Mouse (Mus musculus) kidney, embryonic 14.5 days (tissue): ENCODE measurements around the gene A4galt. TPM values are rescaled to one million over a fixed set of nuclear protein-coding genes. Genes with fewer than 3 reads are reported as not detected.
"Not testable (repeated sequence)": the region's sequence is repeated elsewhere in the genome, so short reads cannot be mapped to it uniquely, and the experiment has no call there.

Experiments
- ATAC-seq: fragments of 200-750 bp; cut with Nextera tagmentation; 2 replicates; pipeline ENCODE4 v1.8.0; 2017; ENCODE audit warnings: moderate number of reproducible peaks, mild to moderate bottlenecking, moderate TSS enrichment, moderate library complexity; ENCODE audit not compliant: low FRiP score, low TSS enrichment
- H3K27ac ChIP-seq: fragments of 300-500 bp; sonication (generic); 2 replicates; pipeline ENCODE4 v1.5.1; 2014; ENCODE audit warnings: low read depth, mild to moderate bottlenecking, low read length, moderate library complexity, mixed read lengths
- H3K27me3 ChIP-seq: fragments of 300-500 bp; sonication (generic); 2 replicates; pipeline ENCODE4 v1.6.1; 2014; ENCODE audit warnings: mild to moderate bottlenecking, low read length; ENCODE audit not compliant: control insufficient read depth, insufficient read depth
- H3K36me3 ChIP-seq: fragments of 300-500 bp; sonication (generic); 2 replicates; pipeline ENCODE4 v1.6.1; 2014; ENCODE audit warnings: low read length, mixed read lengths; ENCODE audit not compliant: control insufficient read depth, insufficient read depth
- H3K4me1 ChIP-seq: fragments of 300-500 bp; sonication (generic); 2 replicates; pipeline ENCODE4 v1.6.1; 2014; ENCODE audit warnings: low read length, mixed read lengths; ENCODE audit not compliant: control insufficient read depth, insufficient read depth
- H3K4me2 ChIP-seq: fragments of 300-500 bp; sonication (generic); replicated peaks from 2 replicates; pipeline ENCODE4 v1.6.1; 2014; ENCODE audit warnings: low read depth, mild to moderate bottlenecking, low read length
- H3K4me3 ChIP-seq: fragments of 300-500 bp; sonication (generic); 2 replicates; pipeline ENCODE4 v1.5.1; 2014; ENCODE audit warnings: mild to moderate bottlenecking, low read length
- H3K9ac ChIP-seq: fragments of 300-500 bp; sonication (generic); 2 replicates; pipeline ENCODE4 v1.6.1; 2014; ENCODE audit warnings: low read depth, mild to moderate bottlenecking, low read length, moderate library complexity
- H3K9me3 ChIP-seq: fragments of 300-500 bp; sonication (generic); 2 replicates; pipeline ENCODE4 v1.6.1; 2016; ENCODE audit warnings: low read length; ENCODE audit not compliant: control insufficient read depth
- WGBS: fragments of 180-500 bp; shearing (Covaris S2); extraction: QIAGEN DNeasy Blood & Tissue Kit; methylation state at CpG from one replicate; pipeline ENCODE4 v1.1.7; 2014; 5-methylcytosine and 5-hydroxymethylcytosine counted together
- polyA plus RNA-seq: library from polyadenylated mRNA; unstranded; fragments of >200 nt; fragmentation: Nextera tagmentation; extraction: Ambion mirVana; gene quantifications from 2 replicates; pipeline ENCODE4 v1.2.1, GENCODE M21; 2014

Gene A4galt
- polyA plus RNA-seq, 1 experiment from 2014 or later: 19.9 TPM

- Histone ChIP-seq H3K4me2 (no peak overlapping the region), H3K9ac (no peak overlapping the region), H3K4me1 (no peaks in the 10 kb centered on the region), H3K27me3 (no peaks in the 10 kb centered on the region), H3K9me3 (no peaks in the 10 kb centered on the region), H3K27ac (no peak overlapping the region), H3K36me3 (no peaks in the 10 kb centered on the region), H3K4me3 (no peak overlapping the region)
- WGBS: 88% methylated on average over 4 of the region's 4 CpGs
- no peak for ATAC-seq
These were observed 25.9 kb upstream of the A4galt start for GRCm38 (mm10) chr15:83277451-83277850.

GRCm38 (mm10) chr15:83274237-83274636 lies 22.7 kb upstream of the A4galt start:
- not testable (repeated sequence) for H3K36me3 ChIP-seq, H3K9ac ChIP-seq, H3K27me3 ChIP-seq, H3K4me2 ChIP-seq, H3K9me3 ChIP-seq, H3K27ac ChIP-seq, H3K4me3 ChIP-seq, H3K4me1 ChIP-seq, ATAC-seq

GRCm38 (mm10) chr15:83273017-83273416 lies 21.4 kb upstream of the A4galt start:
- no peak overlapping the region for H3K4me2 ChIP-seq
- no peaks in the 10 kb centered on the region for H3K4me1 ChIP-seq
- H3K27me3 ChIP-seq: no peaks in the 10 kb centered on the region
- H3K36me3 ChIP-seq: no peaks in the 10 kb centered on the region
- H3K4me3 ChIP-seq: no peak overlapping the region
- H3K9ac ChIP-seq: no peak overlapping the region
- no peak for ATAC-seq
- 88% methylated on average over 2 of the region's 2 CpGs for WGBS
- no peak overlapping the region for H3K27ac ChIP-seq
- H3K9me3 ChIP-seq: no peaks in the 10 kb centered on the region

GRCm38 (mm10) chr15:83271221-83271620 lies 19.6 kb upstream of the A4galt start:
- WGBS: 20% methylated on average over 9 of the region's 9 CpGs
- H3K27ac ChIP-seq, H3K36me3 ChIP-seq, H3K9me3 ChIP-seq, H3K4me2 ChIP-seq, H3K27me3 ChIP-seq, H3K4me3 ChIP-seq, H3K4me1 ChIP-seq, ATAC-seq, H3K9ac ChIP-seq: not testable (repeated sequence)

GRCm38 (mm10) chr15:83269985-83270384 lies 18.4 kb upstream of the A4galt start:
- ATAC-seq, H3K4me2 ChIP-seq, H3K4me3 ChIP-seq, H3K27ac ChIP-seq, H3K36me3 ChIP-seq, H3K27me3 ChIP-seq, H3K4me1 ChIP-seq, H3K9me3 ChIP-seq, H3K9ac ChIP-seq: not testable (repeated sequence)
- 76% methylated on average over 6 of the region's 6 CpGs for WGBS

- not testable (repeated sequence) for H3K9me3 ChIP-seq, ATAC-seq, H3K27me3 ChIP-seq, H3K36me3 ChIP-seq, H3K4me2 ChIP-seq, H3K4me1 ChIP-seq, H3K4me3 ChIP-seq, H3K27ac ChIP-seq, H3K9ac ChIP-seq
- WGBS: 37% methylated on average over 6 of the region's 7 CpGs
These were observed 16.9 kb upstream of the A4galt start for GRCm38 (mm10) chr15:83268428-83268827.

- no peaks in the 10 kb centered on the region for H3K27me3 ChIP-seq
- H3K27ac ChIP-seq: no peak overlapping the region
- H3K4me2 ChIP-seq: no peak overlapping the region
- H3K4me3 ChIP-seq: no peak overlapping the region
- 13% methylated on average over 1 of the region's 1 CpGs for WGBS
- H3K4me1 ChIP-seq: no peaks in the 10 kb centered on the region
- no peak overlapping the region for H3K9ac ChIP-seq
- no peaks in the 10 kb centered on the region for H3K36me3 ChIP-seq
- no peak for ATAC-seq
- no peaks in the 10 kb centered on the region for H3K9me3 ChIP-seq
These were observed 13.7 kb upstream of the A4galt start for GRCm38 (mm10) chr15:83265269-83265668.

- H3K27me3 ChIP-seq: no peaks in the 10 kb centered on the region
- no peaks in the 10 kb centered on the region for H3K4me1 ChIP-seq
- H3K4me2 ChIP-seq: no peak overlapping the region
- H3K36me3 ChIP-seq: no peaks in the 10 kb centered on the region
- H3K9ac ChIP-seq: no peak overlapping the region
- H3K9me3 ChIP-seq: no peaks in the 10 kb centered on the region
- H3K27ac ChIP-seq: no peak overlapping the region
- WGBS: 83% methylated on average over 5 of the region's 5 CpGs
- ATAC-seq: no peak
- no peak overlapping the region for H3K4me3 ChIP-seq
These were observed 11.8 kb upstream of the A4galt start for GRCm38 (mm10) chr15:83263405-83263804.

GRCm38 (mm10) chr15:83257906-83258305 lies 6.3 kb upstream of the A4galt start:
- H3K4me1 ChIP-seq: no peaks in the 10 kb centered on the region
- no peaks in the 10 kb centered on the region for H3K27me3 ChIP-seq
- no peak overlapping the region for H3K4me3 ChIP-seq
- H3K9me3 ChIP-seq: no peaks in the 10 kb centered on the region
- no peak overlapping the region for H3K4me2 ChIP-seq
- H3K27ac ChIP-seq: no peak overlapping the region
- H3K36me3 ChIP-seq: no peaks in the 10 kb centered on the region
- no peak for ATAC-seq
- WGBS: 80% methylated on average over 13 of the region's 13 CpGs
- no peak overlapping the region for H3K9ac ChIP-seq

- peaks cover 13% of the 10 kb centered on the region for H3K27me3 ChIP-seq
These were observed 4.9 kb upstream of the A4galt start for GRCm38 (mm10) chr15:83256491-83256890.

More at GRCm38 (mm10) chr15:83256491-83256890, 4.9 kb upstream of the A4galt start:
- Histone ChIP-seq H3K36me3 (no peaks in the 10 kb centered on the region), H3K4me1 (no peaks in the 10 kb centered on the region), H3K4me2 (no peak overlapping the region), H3K4me3 (no peak overlapping the region), H3K27ac (peak overlapping the region; percentile 53), H3K9me3 (no peaks in the 10 kb centered on the region), H3K9ac (no peak overlapping the region)
- WGBS: 70% methylated on average over 4 of the region's 4 CpGs
- ATAC-seq: no peak
